Mouse (Mus musculus) mouse embryonic stem cell (cell line): ENCODE results near the gene Kif4.

Experiments
- in situ Hi-C, 2 experiments: fragments of 300-500 bp; cut with MboI; formaldehyde crosslinking; loops; 1 replicate in 1 of 2; 3 replicates in 1 of 2; pipeline ENCODE4 v1.14.3; 2019 to 2020; ENCODE audit warnings: low sequenced_read_pairs in 2 of 2, low pct_unique_long_range_greater_than_20kb in 1 of 2, mixed read lengths in 1 of 2; ENCODE audit not compliant: unreplicated experiment in 1 of 2

The Kif4 gene

DNA sequence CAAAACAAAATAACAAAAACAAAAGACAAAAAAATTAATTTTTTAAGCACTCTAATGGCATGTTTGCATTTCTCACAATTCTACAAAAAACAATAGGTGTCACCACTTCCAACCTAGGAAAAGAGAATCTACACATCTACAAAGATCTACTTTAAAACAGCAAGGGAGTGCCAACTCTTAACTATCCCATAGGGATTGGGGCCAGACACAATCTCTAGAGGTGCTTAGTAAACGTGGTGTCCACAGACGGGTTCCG lies at the start of gene Kif4:
TSS of gene Kif4 (plus strand) at position 192 of the 256 bp plus-strand sequence.
- in situ Hi-C loops, result no loop called here

- in situ Hi-C loops, result no loop called here
These were observed 30.7 kb upstream of the Kif4 start, which contains the start of gene P2ry4 for GRCm38 (mm10) chrX:100594791-100595190. TSS of gene P2ry4 (minus strand) at chrX:100594869.

DNA sequence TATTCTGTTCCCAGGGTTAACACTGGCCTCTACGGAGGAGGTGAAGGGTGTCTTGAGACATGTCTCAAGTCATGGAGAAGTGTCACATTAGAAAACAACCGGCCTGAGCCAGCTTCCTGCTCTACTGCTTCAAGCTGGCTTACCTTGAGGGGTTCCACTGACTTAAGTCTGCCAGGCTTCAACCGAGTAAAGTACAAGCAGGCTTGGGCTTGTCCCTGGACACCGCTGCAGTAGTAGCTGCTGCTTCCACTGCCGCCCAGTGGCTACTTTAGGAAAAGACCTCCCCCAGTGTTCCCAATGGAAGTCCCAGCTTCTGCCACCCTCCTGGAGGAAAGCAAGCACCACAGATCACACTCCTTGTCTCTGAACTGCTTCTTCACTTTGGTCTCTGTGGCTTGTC lies 28.1 kb upstream of the Kif4 start:
- in situ Hi-C loops, result no loop called here

- in situ Hi-C loops, result no loop called here
These were observed 25.8 kb upstream of the Kif4 start for GRCm38 (mm10) chrX:100599755-100600154.

DNA sequence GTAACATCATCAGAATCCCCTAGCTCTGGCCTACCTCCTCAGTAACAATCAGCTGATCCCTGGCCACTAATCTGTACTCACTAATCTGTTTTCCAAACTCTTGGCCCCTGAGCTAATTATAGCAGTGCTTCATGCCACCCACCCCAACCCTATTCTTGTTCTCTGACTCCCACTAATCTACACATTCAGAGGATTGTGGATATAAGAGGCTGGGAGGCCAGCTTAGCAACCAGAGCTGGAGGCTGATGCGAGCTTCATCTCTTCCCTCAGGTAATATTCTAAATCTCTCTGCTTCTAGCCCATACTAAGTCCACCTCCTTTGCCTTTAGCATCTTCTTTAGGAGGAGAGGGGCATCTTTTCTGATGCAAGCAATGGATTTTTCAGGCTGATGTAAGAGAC lies 20.2 kb upstream of the Kif4 start, which contains the start of gene Arr3:
TSS of gene Arr3 (plus strand) at position 184 of the 400 bp plus-strand sequence.
- in situ Hi-C loops, result no loop called here

GRCm38 (mm10) chrX:100618488-100618887 lies 7.0 kb upstream of the Kif4 start:
- in situ Hi-C loops, result no loop called here

- in situ Hi-C loops, result no loop called here
These were observed 4.2 kb upstream of the Kif4 start for GRCm38 (mm10) chrX:100621366-100621765.

DNA sequence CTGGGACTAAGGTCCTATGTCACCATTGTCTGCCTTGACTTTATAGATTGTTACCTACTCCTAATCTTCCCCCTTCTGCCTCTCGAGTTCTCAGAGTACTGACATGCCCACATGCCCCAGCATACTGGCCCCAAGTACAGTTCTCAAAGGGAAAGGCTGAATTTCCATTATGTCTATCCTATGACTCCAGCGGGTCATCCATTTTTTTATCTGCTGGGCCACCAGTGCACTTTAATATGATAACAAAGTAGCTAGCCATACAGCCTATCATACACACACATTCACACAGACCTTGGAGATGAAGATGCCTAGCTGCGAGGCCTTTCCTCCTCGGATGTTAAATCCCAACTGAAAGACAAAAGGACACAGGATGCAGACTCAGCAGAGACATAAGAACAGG lies 1.3 kb upstream of the Kif4 start:
- in situ Hi-C loops, result no loop called here

- in situ Hi-C loops, result no loop called here
These were observed 391 bp upstream of the Kif4 start for GRCm38 (mm10) chrX:100625146-100625545.

GRCm38 (mm10) chrX:100625802-100626793 lies 561 bp downstream of the Kif4 start, which contains the start of gene Pdzd11:
TSS of gene Pdzd11 (minus strand) at chrX:100626568.
- in situ Hi-C loops, result no loop called here

DNA sequence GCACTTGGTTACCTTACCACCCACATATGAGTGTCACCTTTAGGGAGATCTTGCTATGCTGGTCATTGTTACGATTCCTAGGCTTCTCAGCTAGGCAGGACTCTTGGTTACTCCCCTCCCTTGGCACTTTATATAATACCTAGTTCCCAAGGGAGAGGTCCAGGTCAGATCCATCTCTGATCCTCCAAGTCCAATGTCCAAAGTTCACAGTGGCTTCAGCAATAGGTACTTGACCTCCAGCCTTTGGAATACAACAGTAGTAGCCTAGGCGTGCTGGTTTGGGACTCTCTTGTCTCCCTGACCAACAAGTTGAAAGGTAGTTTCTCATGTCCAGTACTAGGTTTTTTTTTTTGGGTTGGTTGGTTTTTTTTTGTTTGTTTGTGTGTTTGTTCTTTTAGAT lies 3.5 kb downstream of the Kif4 start:
- in situ Hi-C loops, result no loop called here

DNA sequence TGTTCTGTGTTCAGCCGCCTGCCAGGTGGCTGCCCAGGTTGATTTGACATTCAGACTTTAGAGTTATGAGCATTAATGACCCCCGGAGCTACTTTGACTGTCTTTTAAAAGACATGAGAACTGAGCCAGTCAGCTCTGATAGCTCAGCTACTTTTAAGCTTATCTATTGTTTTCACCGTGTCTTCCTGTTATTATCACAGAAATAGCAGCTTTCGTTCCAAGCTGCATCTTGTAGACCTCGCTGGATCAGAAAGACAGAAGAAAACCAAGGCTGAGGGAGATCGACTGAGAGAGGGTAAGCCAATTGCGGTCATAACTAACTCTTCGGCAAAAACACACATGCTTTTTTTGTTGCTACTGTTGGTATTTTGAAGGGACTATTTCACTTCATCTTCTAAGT lies 12.9 kb downstream of the Kif4 start:
- in situ Hi-C loops, result no loop called here

GRCm38 (mm10) chrX:100652848-100653247 lies 27.3 kb downstream of the Kif4 start:
- in situ Hi-C loops, result no loop called here

GRCm38 (mm10) chrX:100664825-100665224 lies 39.3 kb downstream of the Kif4 start:
- in situ Hi-C loops, result no loop called here

- in situ Hi-C loops, result no loop called here
These were observed 52.7 kb downstream of the Kif4 start for GRCm38 (mm10) chrX:100678204-100678603.

DNA sequence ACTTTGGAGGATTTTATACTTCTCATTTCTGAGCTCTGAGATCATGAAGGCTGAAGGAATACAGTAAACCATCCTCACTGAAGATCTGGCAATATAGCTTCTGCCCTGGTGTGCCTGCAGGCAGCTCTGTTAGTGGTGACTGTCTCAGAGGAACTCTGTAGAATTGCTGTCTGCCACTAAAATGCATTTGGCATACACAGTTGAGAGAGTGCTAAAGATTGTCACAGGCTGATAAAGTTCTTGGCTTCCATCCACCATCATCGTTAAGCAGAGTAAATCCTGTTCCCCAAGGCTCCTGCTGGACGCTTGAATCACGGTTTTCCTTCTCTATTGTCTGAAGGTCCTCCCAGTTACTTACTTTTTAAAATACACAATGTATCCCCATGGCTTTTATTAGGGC lies 61.0 kb downstream of the Kif4 start:
- in situ Hi-C loops, result no loop called here

- in situ Hi-C loops, result no loop called here
These were observed 62.0 kb downstream of the Kif4 start for GRCm38 (mm10) chrX:100687360-100688032.

- in situ Hi-C loops, result no loop called here
These were observed 62.5 kb downstream of the Kif4 start for GRCm38 (mm10) chrX:100688033-100688370.

DNA sequence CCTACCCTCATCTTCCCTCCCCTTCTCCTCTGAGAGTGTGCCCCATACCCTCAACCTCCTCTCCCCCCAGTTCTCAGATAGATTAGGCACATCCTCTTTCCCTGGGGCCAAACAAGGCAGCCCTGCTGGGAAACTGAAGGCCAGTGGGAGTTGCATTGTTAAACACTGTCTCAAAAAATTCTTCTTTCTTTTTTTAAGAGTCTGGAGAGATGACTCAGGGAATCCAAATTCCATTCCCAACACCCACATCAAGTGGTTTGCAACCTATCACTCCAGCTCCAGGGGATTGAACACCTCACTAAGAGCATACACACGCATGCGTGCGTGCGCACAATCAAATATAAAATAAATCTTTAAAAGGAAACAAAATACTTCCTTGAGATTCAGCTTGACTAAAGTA lies 71.2 kb downstream of the Kif4 start:
- in situ Hi-C loops, result no loop called here

DNA sequence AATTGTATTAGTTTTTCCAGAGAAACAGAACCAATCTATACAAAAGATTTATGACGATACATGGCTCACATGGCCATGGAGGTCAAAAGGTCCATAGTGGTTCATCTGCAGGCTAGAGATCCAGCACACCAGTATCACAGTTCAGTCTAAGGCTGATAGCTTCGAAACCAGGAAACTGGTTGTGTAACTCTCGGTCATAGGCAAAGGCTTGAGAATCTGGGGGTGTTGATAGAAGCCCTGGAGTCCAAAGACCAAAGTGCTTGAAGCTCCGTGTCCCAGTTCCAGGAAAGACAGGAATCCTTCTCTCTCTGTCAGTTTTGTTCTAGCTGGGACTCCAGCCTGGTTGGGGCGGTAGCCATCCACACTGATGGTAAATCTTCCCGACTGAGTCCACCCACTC lies 82.5 kb downstream of the Kif4 start:
- in situ Hi-C loops, result no loop called here
